Mouse (Mus musculus) C2C12 (cell line): ENCODE data around the gene Wdr19.

ENCODE experiments used
- CTCF ChIP-seq: IDR thresholded peaks from one replicate; pipeline ENCODE4 v1.5.1; 2011; ENCODE audit not compliant: control insufficient read depth, insufficient read depth, insufficient read length
- MAX ChIP-seq: IDR thresholded peaks from one replicate; pipeline ENCODE4 v1.6.1; 2011; ENCODE audit warnings: mild to moderate bottlenecking, control low read depth

DNA sequence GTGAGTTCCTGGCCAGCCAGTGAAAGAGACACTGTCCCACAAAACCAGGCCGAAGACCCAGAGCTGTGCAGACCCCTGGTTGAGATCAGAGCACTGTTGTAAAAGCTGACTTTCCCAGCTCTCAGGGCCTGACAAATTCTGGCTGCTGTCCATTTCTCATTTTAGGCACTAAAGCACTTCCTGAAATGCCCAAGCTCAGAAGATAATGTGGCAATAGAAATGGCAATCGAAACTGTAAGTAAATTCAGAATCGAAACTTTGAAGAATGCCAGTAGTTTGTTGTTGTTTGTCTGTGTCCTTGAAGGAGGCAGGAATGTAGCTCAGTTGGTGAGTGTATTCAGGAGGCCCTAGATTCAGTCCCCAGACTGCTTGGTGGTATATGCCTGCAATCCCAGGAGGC is 47.8 kb downstream of the Wdr19 start:
- TF ChIP-seq CTCF (no peak), MAX (no peak)
